Mouse (Mus musculus): ENCODE measurements around the gene Rhoj.

Rhoj gene

GRCm38 (mm10) chr12:75307961-75308951 lies at the start of gene Rhoj:
Rhoj (plus strand) TSS chr12:75308322.
- peak; percentile 45 for DNase-seq (ENCODE audit: low read depth, low spot score)

- DNase-seq (ENCODE audit: low read depth, low spot score) = no peak
Observed at GRCm38 (mm10) chr12:75271726-75272125, 36.4 kb upstream of the Rhoj start.

GRCm38 (mm10) chr12:75275730-75276129 lies 32.4 kb upstream of the Rhoj start:
- no peak for DNase-seq (ENCODE audit: low read depth, low spot score)

GRCm38 (mm10) chr12:75277425-75277824 lies 30.7 kb upstream of the Rhoj start:
- DNase-seq (ENCODE audit: low read depth, low spot score) = no peak

- DNase-seq (ENCODE audit: low read depth, low spot score) = peak; percentile 50
Observed at GRCm38 (mm10) chr12:75280502-75280901, 27.6 kb upstream of the Rhoj start.

GRCm38 (mm10) chr12:75283226-75283625 lies 24.9 kb upstream of the Rhoj start:
- peak; percentile 71 for DNase-seq (ENCODE audit: low read depth, low spot score)

GRCm38 (mm10) chr12:75286166-75286565 lies 22.0 kb upstream of the Rhoj start:
- no peak for DNase-seq (ENCODE audit: low read depth, low spot score)

- DNase-seq (ENCODE audit: low read depth, low spot score) = no peak
Observed at GRCm38 (mm10) chr12:75290524-75290923, 17.6 kb upstream of the Rhoj start.

GRCm38 (mm10) chr12:75291556-75291955 lies 16.6 kb upstream of the Rhoj start:
- DNase-seq (ENCODE audit: low read depth, low spot score) = no peak

- DNase-seq (ENCODE audit: low read depth, low spot score) = peak; percentile 12
Observed at GRCm38 (mm10) chr12:75292939-75293338, 15.2 kb upstream of the Rhoj start.

GRCm38 (mm10) chr12:75299865-75300264 lies 8.3 kb upstream of the Rhoj start:
- no peak for DNase-seq (ENCODE audit: low read depth, low spot score)

- DNase-seq (ENCODE audit: low read depth, low spot score) = no peak
Observed at GRCm38 (mm10) chr12:75304132-75304531, 4.0 kb upstream of the Rhoj start.

- DNase-seq (ENCODE audit: low read depth, low spot score) = no peak
Observed at GRCm38 (mm10) chr12:75309756-75310155, 1.6 kb downstream of the Rhoj start.

- no peak for DNase-seq (ENCODE audit: low read depth, low spot score)
Observed at GRCm38 (mm10) chr12:75310766-75311165, 2.6 kb downstream of the Rhoj start.

- no peak for DNase-seq (ENCODE audit: low read depth, low spot score)
Observed at GRCm38 (mm10) chr12:75311879-75312278, 3.8 kb downstream of the Rhoj start.

GRCm38 (mm10) chr12:75313992-75314391 lies 5.9 kb downstream of the Rhoj start:
- DNase-seq (ENCODE audit: low read depth, low spot score) = no peak

- no peak for DNase-seq (ENCODE audit: low read depth, low spot score)
Observed at GRCm38 (mm10) chr12:75315851-75316250, 7.7 kb downstream of the Rhoj start.

- no peak for DNase-seq (ENCODE audit: low read depth, low spot score)
Observed at GRCm38 (mm10) chr12:75320441-75320925, 12.4 kb downstream of the Rhoj start.

GRCm38 (mm10) chr12:75321189-75321588 lies 13.1 kb downstream of the Rhoj start:
- no peak for DNase-seq (ENCODE audit: low read depth, low spot score)

GRCm38 (mm10) chr12:75329188-75329587 lies 21.1 kb downstream of the Rhoj start:
- no peak for DNase-seq (ENCODE audit: low read depth, low spot score)

- no peak for DNase-seq (ENCODE audit: low read depth, low spot score)
Observed at GRCm38 (mm10) chr12:75339894-75340293, 31.8 kb downstream of the Rhoj start.

- no peak for DNase-seq (ENCODE audit: low read depth, low spot score)
Observed at GRCm38 (mm10) chr12:75340331-75340730, 32.2 kb downstream of the Rhoj start.

- no peak for DNase-seq (ENCODE audit: low read depth, low spot score)
Observed at GRCm38 (mm10) chr12:75348551-75348950, 40.4 kb downstream of the Rhoj start.

Data from CD4-positive, CD25-positive, alpha-beta regulatory T cell, adult 2 months (primary cell).